Mouse (Mus musculus) heart, adult 10 weeks (tissue): ENCODE data around the gene Pramel6. TPM values are rescaled to one million over a fixed set of nuclear protein-coding genes. Genes with fewer than 3 reads are reported as not detected.

Experiments used
- polyA plus RNA-seq: library from polyadenylated mRNA; stranded (reverse); fragments of 350-450 nt; fragmentation: Illumina TruSeq; extraction: RNeasy Lipid Tissue Mini Kit (QIAGEN cat#74804); gene quantifications from one replicate; pipeline ENCODE4 v1.2.3, GENCODE M21; 2014; ENCODE audit warnings: low read depth, low replicate concordance

Gene Pramel6
- not detected for polyA plus RNA-seq

DNA sequence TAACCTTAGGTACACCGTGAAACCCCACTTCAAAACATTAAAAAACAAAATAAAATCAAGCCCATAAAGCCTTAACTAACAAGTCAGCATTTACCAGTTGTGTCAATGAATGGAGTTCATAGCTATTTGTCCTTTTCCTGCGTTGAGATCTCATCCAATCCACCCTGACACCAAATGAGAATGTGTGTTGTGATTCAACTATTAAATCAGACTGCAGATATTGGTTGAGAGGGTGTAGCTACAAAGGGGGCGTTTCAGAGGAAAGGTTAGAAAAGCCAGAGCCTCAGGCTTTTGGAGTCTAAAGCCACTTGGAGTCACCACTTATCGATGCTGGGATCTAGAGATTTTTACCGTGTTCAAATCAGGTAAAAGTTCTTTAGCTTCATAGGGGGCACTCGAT, at the start of gene Pramel6:
Gene Pramel6 (plus strand): TSS at position 301 of the 400 bp plus-strand sequence.

DNA sequence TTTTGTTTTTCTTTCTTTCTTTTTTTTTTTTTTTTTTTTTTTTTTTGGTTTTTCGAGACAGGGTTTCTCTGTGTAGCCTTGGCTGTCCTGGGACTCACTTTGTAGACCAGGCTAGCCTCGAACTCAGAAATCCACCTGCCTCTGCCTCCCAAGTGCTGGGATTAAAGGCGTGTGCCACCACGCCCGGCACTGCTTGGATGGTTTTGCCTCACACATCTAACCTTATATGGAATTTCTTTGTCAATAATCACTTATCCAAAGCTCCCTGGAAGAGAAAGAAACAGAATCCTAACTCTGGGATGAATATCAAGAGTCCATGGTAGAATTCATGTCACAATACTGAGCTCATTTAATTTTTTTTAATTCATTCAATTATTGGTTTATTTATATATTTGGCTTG, 9.4 kb upstream of the Pramel6 start, which contains the start of gene Pramel7:
Gene Pramel7 (minus strand): TSS at position 101 of the 400 bp plus-strand sequence.

DNA sequence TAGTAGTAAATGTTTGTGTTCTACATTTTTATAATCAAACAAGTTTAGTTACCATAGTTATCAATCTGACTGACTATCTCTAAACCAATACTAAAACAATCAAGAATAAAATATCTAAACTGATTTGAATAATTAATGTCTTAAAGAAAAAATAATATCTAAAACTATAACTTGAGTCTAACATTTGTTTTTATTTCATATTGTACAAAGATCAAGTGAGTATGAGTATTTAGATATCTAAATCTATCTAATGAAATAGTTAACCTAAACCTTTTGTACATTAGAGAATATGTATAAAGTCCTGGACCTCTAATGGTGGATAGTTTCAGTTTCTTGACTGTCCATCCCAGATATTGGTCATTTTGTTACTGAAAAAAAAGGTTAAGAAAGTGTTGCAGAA, 25.1 kb downstream of the Pramel6 start, which contains the start of gene Olfr153:
Gene Olfr153 (plus strand): TSS at position 301 of the 400 bp plus-strand sequence.

DNA sequence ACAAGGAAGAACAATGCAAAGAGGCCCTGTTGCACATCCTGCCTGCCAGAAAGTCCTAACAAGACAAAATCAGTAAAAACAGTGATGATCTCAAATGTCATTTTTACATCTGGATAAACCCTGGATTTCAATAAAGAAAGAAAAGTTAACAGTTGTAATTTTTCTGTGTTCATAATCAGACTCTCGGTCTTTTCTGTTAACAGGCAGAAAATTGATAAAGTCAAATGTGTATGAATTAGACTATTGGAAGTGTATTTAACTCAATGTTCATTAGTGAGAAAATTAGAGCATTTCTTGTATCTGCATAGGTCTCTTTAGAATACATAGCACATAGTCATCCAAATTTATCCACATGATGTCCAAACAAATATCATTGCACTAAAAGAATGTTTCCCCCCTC, 39.1 kb downstream of the Pramel6 start, which contains the start of gene Olfr1128:
Gene Olfr1128 (minus strand): TSS at position 101 of the 400 bp plus-strand sequence.

Other genes starting within 250 kb of the Pramel6 start
- gene Olfr1116, start 239.0 kb upstream of the Pramel6 start, polyA plus RNA-seq, result not detected
- not detected for gene Olfr1118, start 199.0 kb upstream of the Pramel6 start, polyA plus RNA-seq
- gene Olfr1120, start 151.8 kb upstream of the Pramel6 start, polyA plus RNA-seq, result not detected
- not detected for gene Olfr1121, start 136.7 kb upstream of the Pramel6 start, polyA plus RNA-seq
- gene Olfr1122, start 120.7 kb upstream of the Pramel6 start, polyA plus RNA-seq, result not detected
- gene Olfr1123, start 89.9 kb upstream of the Pramel6 start, polyA plus RNA-seq, result not detected
- not detected for gene Olfr1124, start 76.3 kb upstream of the Pramel6 start, polyA plus RNA-seq
- not detected for gene Olfr1126, start 52.6 kb upstream of the Pramel6 start, polyA plus RNA-seq
- gene Pramel7, start 9.5 kb upstream of the Pramel6 start, polyA plus RNA-seq, result not detected
- not detected for gene Olfr153, start 25.2 kb downstream of the Pramel6 start, polyA plus RNA-seq
- gene Olfr1128, start 39.0 kb downstream of the Pramel6 start, polyA plus RNA-seq, result not detected
- gene Olfr1129, start 67.3 kb downstream of the Pramel6 start, polyA plus RNA-seq, result not detected
- gene Olfr1130, start 99.6 kb downstream of the Pramel6 start, polyA plus RNA-seq, result not detected
- gene Olfr1131, start 120.5 kb downstream of the Pramel6 start, polyA plus RNA-seq, result not detected
- not detected for gene Olfr1132, start 131.0 kb downstream of the Pramel6 start, polyA plus RNA-seq
- gene Olfr1133, start 140.8 kb downstream of the Pramel6 start, polyA plus RNA-seq, result not detected
- not detected for gene Olfr1134, start 151.9 kb downstream of the Pramel6 start, polyA plus RNA-seq
- gene Olfr1135, start 167.1 kb downstream of the Pramel6 start, polyA plus RNA-seq, result not detected
- not detected for gene Olfr1136, start 187.4 kb downstream of the Pramel6 start, polyA plus RNA-seq
- not detected for gene Olfr1137, start 206.6 kb downstream of the Pramel6 start, polyA plus RNA-seq
- gene Olfr1138, start 233.4 kb downstream of the Pramel6 start, polyA plus RNA-seq, result not detected
- not detected for gene Olfr1140, start 237.2 kb downstream of the Pramel6 start, polyA plus RNA-seq
- not detected for gene Olfr1141, start 247.4 kb downstream of the Pramel6 start, polyA plus RNA-seq